Mouse (Mus musculus) hindbrain, embryonic 15.5 days (tissue): Measurements from ENCODE around the gene Poc1a. TPM values are rescaled to one million over a fixed set of nuclear protein-coding genes. Genes with fewer than 3 reads are reported as not detected.
A peak's percentile ranks its signal among the peaks of the same experiment; 100 is the strongest.

Experiments
- ATAC-seq: fragments of 200-750 bp; cut with Nextera tagmentation; 2 replicates; pipeline ENCODE4 v1.8.0; 2017; ENCODE audit warnings: low read depth, moderate number of reproducible peaks, moderate TSS enrichment; ENCODE audit not compliant: low FRiP score
- H3K27ac ChIP-seq: fragments of 300-500 bp; sonication (generic); replicated peaks from 2 replicates; pipeline ENCODE4 v1.5.1; 2015; ENCODE audit warnings: mild to moderate bottlenecking, inconsistent platforms
- H3K27me3 ChIP-seq: fragments of 300-500 bp; sonication (generic); 2 replicates; pipeline ENCODE4 v1.6.1; 2015; ENCODE audit warnings: control low read depth, inconsistent platforms
- H3K36me3 ChIP-seq: fragments of 300-500 bp; sonication (generic); 2 replicates; pipeline ENCODE4 v1.6.1; 2015; ENCODE audit warnings: control low read depth, inconsistent platforms
- H3K4me1 ChIP-seq: fragments of 300-500 bp; sonication (generic); replicated peaks from 2 replicates; pipeline ENCODE4 v1.6.1; 2015; ENCODE audit warnings: control low read depth, inconsistent platforms
- H3K4me2 ChIP-seq: fragments of 300-500 bp; sonication (generic); 2 replicates; pipeline ENCODE4 v1.6.1; 2015; ENCODE audit warnings: moderate library complexity, mild to moderate bottlenecking, inconsistent platforms
- H3K4me3 ChIP-seq: fragments of 300-500 bp; sonication (generic); 2 replicates; pipeline ENCODE4 v1.5.1; 2015; ENCODE audit warnings: mild to moderate bottlenecking, inconsistent platforms
- H3K9ac ChIP-seq: fragments of 300-500 bp; sonication (generic); 2 replicates; pipeline ENCODE4 v1.6.1; 2015; ENCODE audit warnings: inconsistent platforms
- H3K9me3 ChIP-seq: fragments of 300-500 bp; sonication (generic); 2 replicates; pipeline ENCODE4 v1.6.1; 2016; ENCODE audit warnings: control low read depth, inconsistent platforms
- WGBS: fragments of 180-500 bp; shearing (Covaris S2); methylation state at CpG from one replicate; pipeline ENCODE4 v1.1.7; 2015; 5-methylcytosine and 5-hydroxymethylcytosine counted together
- polyA plus RNA-seq: library from polyadenylated mRNA; unstranded; fragments of >200 nt; fragmentation: Nextera tagmentation; extraction: Ambion mirVana; gene quantifications from 2 replicates; pipeline ENCODE4 v1.2.1, GENCODE M21; 2015

Poc1a gene
- polyA plus RNA-seq, result 8.8 and 9.3 TPM in 2 replicates

DNA sequence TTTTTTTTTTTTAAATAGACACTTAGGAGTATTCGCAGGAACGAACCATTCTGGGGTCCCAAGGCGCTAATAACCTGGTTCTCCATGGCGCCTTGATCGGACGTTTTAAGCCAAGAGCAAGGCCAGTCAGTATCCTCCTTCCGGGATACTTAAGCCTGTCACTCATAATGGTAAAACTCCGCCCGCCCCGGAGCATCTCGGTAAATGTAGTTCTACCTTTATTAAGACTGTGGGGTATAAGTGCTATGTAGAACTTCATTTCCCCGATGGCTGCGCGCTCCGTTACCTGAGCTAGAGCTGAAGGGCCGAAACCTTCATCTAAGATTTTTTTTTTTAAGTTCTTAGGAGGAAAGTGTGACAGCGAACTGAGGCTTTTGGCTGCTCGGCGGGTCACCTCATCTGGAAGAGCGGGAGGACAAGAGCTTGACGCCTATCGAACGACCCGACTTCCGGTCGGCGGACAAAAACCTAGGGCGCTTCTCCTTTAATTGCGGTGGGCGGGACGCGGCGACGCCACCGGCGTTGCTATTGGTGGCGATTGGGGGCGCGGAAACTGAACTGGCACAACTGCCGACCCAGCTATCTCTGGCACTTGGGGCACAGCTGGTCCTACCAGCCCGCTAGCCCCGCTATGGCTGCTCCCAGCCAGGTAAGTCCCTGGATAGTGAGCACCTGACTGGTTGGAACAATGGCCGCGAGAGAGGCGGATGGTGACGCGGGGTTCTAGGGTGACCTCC, at the start of gene Poc1a:
Poc1a (plus strand) TSS at position 254 of the 737 bp plus-strand sequence.
- Histone ChIP-seq H3K9ac (peak within 1 kb of the TSS; percentile 57), H3K9me3 (no peaks in the 10 kb centered on the region), H3K27me3 (no peaks in the 10 kb centered on the region), H3K4me1 (peaks cover 13% of the 10 kb centered on the region), H3K4me3 (peak within 1 kb of the TSS; percentile 63), H3K4me2 (peak within 1 kb of the TSS; percentile 98), H3K36me3 (0 out of 2 replicates have a peak, but pooled peaks cover 2% of the 10 kb centered on the region), H3K27ac (peak within 1 kb of the TSS; percentile 85)
- WGBS, result under 1% methylated on average over 47 of the region's 47 CpGs
- ATAC-seq, result peak; percentile 97

DNA sequence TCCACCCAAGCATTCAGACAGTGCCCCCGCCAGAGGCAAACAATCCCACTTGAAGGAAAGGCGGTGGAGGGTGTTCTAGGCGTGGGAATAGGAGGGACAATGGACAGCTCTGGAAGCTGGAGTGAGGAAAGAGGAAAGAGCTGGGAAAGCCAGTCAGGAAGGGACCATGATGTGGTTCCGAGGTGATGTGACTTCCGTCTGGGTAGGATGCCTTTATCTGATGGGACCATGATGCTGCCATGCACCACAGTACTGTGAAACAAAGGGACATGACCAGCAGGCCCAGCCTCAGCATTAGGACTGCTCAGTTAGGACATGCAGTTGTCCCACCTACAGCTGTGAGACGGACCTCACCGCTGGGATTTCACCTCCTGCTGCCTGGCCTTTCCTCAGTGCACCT, 49.6 kb upstream of the Poc1a start:
- Histone ChIP-seq H3K36me3 (peaks cover 30% of the 10 kb centered on the region), H3K9me3 (no peaks in the 10 kb centered on the region), H3K27me3 (no peaks in the 10 kb centered on the region), H3K4me1 (peaks cover 3% of the 10 kb centered on the region), H3K9ac (no peak overlapping the region), H3K4me2 (no peak overlapping the region), H3K4me3 (no peak overlapping the region), H3K27ac (no peak overlapping the region)
- ATAC-seq, result no peak
- 77% methylated on average over 7 of the region's 7 CpGs for WGBS

DNA sequence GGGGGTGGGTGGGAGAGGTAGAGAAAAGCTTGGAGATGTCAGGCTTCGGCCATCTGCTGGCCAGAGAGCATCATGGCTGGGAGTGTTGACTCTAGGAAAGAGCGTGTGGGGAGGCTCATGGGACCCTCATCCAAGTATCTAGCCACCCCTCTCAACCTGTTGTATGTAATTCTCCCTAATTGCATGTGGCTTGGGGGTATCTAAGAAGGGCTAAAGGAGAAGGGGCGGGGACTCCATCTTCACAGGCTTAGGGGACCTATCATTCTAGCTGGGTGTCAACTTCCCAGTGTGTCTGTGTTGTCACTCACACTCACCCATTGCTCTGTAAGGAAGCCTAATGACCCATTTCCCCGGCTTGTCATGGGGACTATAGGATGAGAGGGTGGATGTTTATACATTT, 49.0 kb upstream of the Poc1a start:
- Histone ChIP-seq H3K27me3 (no peaks in the 10 kb centered on the region), H3K9ac (no peak overlapping the region), H3K4me2 (no peak overlapping the region), H3K9me3 (no peaks in the 10 kb centered on the region), H3K4me1 (no peaks in the 10 kb centered on the region), H3K36me3 (peaks cover 36% of the 10 kb centered on the region), H3K4me3 (no peak overlapping the region), H3K27ac (no peak overlapping the region)
- ATAC-seq, result no peak
- WGBS, result 87% methylated on average over 4 of the region's 4 CpGs

DNA sequence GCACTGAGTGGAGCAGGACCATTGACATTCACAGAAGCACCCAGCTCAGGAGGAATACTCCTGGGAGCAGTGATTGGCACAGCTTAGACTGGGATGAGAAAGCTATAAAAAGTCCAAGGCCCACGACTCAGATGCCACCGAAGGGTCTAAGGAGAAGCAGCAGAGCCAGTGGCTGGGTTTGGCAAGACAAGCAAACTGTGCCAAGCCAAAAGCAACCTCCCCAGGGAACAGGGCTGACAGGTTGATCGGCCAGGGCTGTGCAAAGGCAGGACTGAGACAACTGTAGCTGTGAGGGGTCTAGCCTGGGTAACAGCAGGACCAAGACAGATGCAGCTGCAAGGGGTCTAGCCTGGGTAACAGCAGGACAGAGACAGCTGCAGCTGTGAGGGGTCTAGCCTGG, 47.9 kb upstream of the Poc1a start:
- 85% methylated on average over 3 of the region's 3 CpGs for whole genome bisulfite sequencing
- no peak overlapping the region for H3K9ac ChIP-seq
- H3K4me1 ChIP-seq, result no peaks in the 10 kb centered on the region
- no peak overlapping the region for H3K4me2 ChIP-seq
- H3K27ac ChIP-seq, result no peak overlapping the region
- no peaks in the 10 kb centered on the region for H3K27me3 ChIP-seq
- no peak overlapping the region for H3K4me3 ChIP-seq
- no peaks in the 10 kb centered on the region for H3K9me3 ChIP-seq
- ATAC-seq, result no peak
- H3K36me3 ChIP-seq, result peaks cover 47% of the 10 kb centered on the region

DNA sequence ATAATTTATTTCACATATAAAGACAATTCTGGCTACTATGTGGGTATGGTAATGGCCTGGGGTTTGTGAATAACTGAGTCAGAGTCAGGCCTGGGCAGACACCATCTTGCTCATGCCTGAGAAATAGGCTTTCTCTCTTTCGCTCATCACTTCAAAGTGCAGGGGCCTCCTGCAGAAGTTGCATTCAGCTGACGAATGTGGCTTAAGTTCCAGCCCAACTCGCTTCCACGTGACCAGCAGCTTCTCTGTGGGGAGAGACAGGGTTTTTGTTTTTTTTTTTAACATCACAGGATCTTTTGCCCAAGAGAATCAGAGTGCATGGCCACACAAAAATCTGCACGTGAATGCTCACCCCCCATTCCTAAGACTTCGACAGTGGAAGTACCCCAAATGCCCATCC, 46.9 kb upstream of the Poc1a start:
- no peak overlapping the region for H3K27ac ChIP-seq
- 82% methylated on average over 6 of the region's 6 CpGs for WGBS
- H3K36me3 ChIP-seq, result peaks cover 57% of the 10 kb centered on the region
- no peak overlapping the region for H3K4me2 ChIP-seq
- no peaks in the 10 kb centered on the region for H3K4me1 ChIP-seq
- no peaks in the 10 kb centered on the region for H3K27me3 ChIP-seq
- no peak for ATAC-seq
- no peaks in the 10 kb centered on the region for H3K9me3 ChIP-seq
- H3K4me3 ChIP-seq, result no peak overlapping the region
- no peak overlapping the region for H3K9ac ChIP-seq

DNA sequence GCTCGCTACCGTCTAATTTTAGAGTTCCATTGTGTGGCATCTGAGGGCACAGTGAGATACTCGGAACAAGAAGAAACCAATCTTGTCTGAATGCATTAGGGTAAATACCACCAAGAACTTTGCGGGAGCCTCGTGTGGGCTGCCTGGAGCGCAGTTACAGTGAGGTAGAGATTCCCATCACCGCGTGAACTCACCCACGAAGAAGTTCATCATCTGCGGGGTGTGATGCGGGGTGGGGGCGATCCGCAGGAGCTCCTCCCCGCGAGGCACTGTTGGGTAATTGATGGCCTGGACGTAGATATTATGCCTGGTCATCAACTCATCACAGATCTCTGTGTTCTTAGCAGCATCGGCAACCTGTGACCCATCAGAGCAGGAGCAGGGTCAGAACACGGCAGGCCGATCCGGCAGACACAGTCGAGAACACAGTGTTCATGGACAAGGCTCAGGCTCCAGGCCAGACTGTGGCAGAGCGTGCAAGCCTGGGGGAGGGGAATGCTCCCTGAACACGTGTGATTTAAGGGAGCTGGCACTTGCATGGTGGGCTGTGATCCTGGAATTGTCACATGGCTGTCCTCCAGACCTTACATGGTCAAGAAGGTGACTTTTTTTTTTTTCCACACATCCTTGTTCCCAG, 45.5 kb upstream of the Poc1a start:
- Histone ChIP-seq H3K4me3 (no peak overlapping the region), H3K27ac (no peak overlapping the region), H3K4me1 (no peaks in the 10 kb centered on the region), H3K4me2 (no peak overlapping the region), H3K27me3 (no peaks in the 10 kb centered on the region), H3K36me3 (peaks cover 71% of the 10 kb centered on the region), H3K9ac (no peak overlapping the region), H3K9me3 (no peaks in the 10 kb centered on the region)
- ATAC-seq, result no peak
- WGBS, result 87% methylated on average over 23 of the region's 23 CpGs

DNA sequence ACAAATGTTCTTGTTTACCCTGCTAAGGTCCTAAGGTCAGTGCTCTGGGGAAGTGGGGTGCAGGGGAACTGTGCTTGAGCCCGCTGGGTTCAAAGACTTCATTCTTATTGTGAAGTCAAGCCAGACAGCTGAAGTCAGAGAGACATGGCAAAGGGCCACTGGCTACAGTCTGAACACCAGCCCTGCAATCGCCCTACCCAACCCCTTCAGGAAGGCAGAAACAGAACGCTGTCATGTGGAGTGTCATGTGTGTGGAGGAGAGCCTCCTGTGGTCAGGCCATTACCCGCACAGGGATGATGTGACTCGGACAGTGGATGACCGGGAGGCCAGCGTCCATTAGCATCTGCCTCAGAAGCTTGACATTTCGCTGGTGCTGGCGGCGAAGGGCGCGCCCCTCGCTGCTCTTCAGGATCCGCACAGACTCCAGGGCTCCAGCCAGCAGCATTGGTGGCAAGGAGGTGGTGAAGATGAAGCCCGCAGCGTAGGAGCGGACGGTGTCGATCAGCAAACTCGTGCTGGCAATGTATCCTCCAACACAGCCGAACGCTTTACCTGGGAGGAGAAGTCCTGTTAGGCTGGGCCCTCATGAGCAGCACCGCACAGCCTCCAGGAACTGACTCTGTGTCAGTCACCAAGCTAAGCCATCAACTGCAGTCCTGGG, 44.6 kb upstream of the Poc1a start:
- no peaks in the 10 kb centered on the region for H3K27me3 ChIP-seq
- WGBS, result 91% methylated on average over 23 of the region's 23 CpGs
- no peak overlapping the region for H3K27ac ChIP-seq
- no peak for ATAC-seq
- H3K9ac ChIP-seq, result no peak overlapping the region
- H3K4me2 ChIP-seq, result no peak overlapping the region
- H3K4me1 ChIP-seq, result no peaks in the 10 kb centered on the region
- no peaks in the 10 kb centered on the region for H3K9me3 ChIP-seq
- no peak overlapping the region for H3K4me3 ChIP-seq
- peaks cover 80% of the 10 kb centered on the region for H3K36me3 ChIP-seq

DNA sequence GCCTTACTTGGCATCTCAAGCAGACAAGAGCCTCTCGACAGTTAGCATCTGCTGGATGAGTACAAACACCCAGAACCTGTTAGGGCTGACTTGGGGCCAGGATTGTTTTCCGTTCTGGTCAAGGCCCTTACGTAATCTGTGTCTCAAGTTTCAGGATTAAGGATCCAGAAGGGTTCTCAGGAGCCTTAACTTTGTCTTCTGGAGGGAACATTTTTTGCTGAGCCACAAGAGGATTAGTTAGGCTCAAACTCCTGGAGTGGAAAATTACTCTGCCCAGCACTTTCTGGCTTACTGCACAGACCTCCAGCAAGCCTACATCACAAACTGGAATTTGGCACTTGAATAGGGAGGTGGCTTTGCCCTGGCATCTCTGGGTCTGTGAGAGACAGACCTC, 44.0 kb upstream of the Poc1a start:
- no peak for ATAC-seq
- H3K27ac ChIP-seq, result no peak overlapping the region
- H3K4me3 ChIP-seq, result no peak overlapping the region
- H3K4me2 ChIP-seq, result no peak overlapping the region
- no peak overlapping the region for H3K9ac ChIP-seq
- H3K4me1 ChIP-seq, result no peaks in the 10 kb centered on the region
- H3K9me3 ChIP-seq, result no peaks in the 10 kb centered on the region
- WGBS, result 91% methylated on average over 3 of the region's 3 CpGs
- no peaks in the 10 kb centered on the region for H3K27me3 ChIP-seq
- H3K36me3 ChIP-seq, result peaks cover 85% of the 10 kb centered on the region

DNA sequence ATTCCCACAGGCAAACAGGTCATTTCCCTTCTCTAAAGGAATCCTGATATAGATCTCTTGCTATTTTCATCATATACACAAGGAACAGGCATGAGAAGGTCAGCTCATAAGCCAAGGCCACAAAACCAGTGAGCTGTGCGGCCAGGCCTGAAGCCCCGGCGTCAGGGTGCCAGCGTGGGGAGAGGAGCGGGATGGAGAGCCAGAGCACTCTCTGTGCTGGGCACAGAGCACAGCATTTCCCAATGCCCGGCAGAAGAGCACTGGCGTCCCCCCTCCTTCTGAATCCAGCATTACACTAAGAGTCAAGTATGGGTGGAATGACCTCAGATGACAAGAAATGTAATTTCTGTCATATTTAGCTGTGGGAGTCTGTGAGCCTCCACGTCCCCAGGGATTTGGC, 43.5 kb upstream of the Poc1a start:
- Histone ChIP-seq H3K9ac (no peak overlapping the region), H3K4me1 (no peaks in the 10 kb centered on the region), H3K9me3 (no peaks in the 10 kb centered on the region), H3K4me3 (no peak overlapping the region), H3K27me3 (no peaks in the 10 kb centered on the region), H3K4me2 (no peak overlapping the region), H3K27ac (no peak overlapping the region), H3K36me3 (peaks cover 89% of the 10 kb centered on the region)
- 91% methylated on average over 8 of the region's 8 CpGs for WGBS
- ATAC-seq, result no peak

DNA sequence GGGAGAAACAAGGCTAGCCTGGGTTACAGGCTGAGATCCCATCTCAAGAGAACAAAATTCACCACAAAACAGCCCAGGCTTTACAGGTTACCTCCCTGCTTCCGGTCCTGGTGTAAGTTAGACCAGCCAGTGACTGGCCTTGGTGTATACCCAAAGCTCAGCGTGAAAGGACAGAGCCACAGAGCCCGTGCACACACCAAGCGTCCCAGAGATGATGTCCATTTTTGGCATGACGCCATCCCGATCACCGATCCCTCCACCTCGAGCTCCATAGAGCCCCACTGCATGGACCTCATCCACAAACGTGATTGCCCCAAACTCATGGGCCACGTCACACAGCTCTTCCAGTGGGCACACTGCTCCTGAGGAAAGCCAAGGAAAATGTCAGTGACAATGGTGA, 43.0 kb upstream of the Poc1a start:
- H3K27me3 ChIP-seq, result no peaks in the 10 kb centered on the region
- H3K9ac ChIP-seq, result no peak overlapping the region
- H3K4me1 ChIP-seq, result no peaks in the 10 kb centered on the region
- peaks cover 87% of the 10 kb centered on the region for H3K36me3 ChIP-seq
- no peak for ATAC-seq
- WGBS, result 95% methylated on average over 10 of the region's 10 CpGs
- H3K9me3 ChIP-seq, result no peaks in the 10 kb centered on the region
- H3K27ac ChIP-seq, result no peak overlapping the region
- H3K4me3 ChIP-seq, result no peak overlapping the region
- H3K4me2 ChIP-seq, result no peak overlapping the region

DNA sequence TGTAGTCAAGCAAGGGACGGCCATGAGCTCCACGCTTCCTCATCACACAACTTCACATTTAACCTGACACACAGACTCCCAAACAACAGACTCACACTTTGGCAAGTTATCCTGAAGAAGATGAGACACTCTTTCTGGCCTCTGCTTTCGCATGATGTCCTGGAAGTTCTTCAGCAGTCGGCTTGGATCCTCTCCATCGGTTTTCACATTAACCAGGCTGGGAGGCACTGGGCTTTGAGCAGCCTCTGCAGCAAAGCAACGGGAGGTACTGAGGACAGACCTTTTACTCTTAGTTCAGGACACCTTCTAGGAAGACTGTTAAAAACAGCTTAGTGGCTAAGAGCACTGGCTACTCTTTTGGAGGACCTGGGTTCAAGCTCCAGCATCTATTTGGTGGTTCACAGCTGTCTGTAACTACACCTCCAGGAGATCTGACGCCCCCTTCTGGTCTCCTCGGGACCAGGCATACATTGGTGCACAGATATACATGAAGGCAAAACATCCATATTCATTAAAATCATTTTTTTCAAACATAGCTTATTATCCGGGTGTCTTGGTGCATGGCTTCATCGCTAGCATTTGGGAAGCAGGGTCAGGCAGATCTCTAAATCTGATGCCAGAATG, 39.2 kb upstream of the Poc1a start:
- Histone ChIP-seq H3K9ac (no peak overlapping the region), H3K4me2 (no peak overlapping the region), H3K4me1 (peaks cover 8% of the 10 kb centered on the region), H3K9me3 (no peaks in the 10 kb centered on the region), H3K36me3 (peaks cover 64% of the 10 kb centered on the region), H3K4me3 (no peak overlapping the region), H3K27ac (no peak overlapping the region), H3K27me3 (no peaks in the 10 kb centered on the region)
- no peak for ATAC-seq
- 87% methylated on average over 10 of the region's 10 CpGs for WGBS
